Mouse (Mus musculus) frontal cortex, postnatal 14 days (tissue): ENCODE results near the gene Cdc6.
A peak's percentile ranks its signal among the peaks of the same experiment; 100 is the strongest.

Source experiments
- DNase-seq, 2 experiments: peaks; one replicate each; pipeline ENCODE4 v3.0.0; 2022; ENCODE audit warnings: low spot score in 2 of 2

Cdc6 gene

DNA sequence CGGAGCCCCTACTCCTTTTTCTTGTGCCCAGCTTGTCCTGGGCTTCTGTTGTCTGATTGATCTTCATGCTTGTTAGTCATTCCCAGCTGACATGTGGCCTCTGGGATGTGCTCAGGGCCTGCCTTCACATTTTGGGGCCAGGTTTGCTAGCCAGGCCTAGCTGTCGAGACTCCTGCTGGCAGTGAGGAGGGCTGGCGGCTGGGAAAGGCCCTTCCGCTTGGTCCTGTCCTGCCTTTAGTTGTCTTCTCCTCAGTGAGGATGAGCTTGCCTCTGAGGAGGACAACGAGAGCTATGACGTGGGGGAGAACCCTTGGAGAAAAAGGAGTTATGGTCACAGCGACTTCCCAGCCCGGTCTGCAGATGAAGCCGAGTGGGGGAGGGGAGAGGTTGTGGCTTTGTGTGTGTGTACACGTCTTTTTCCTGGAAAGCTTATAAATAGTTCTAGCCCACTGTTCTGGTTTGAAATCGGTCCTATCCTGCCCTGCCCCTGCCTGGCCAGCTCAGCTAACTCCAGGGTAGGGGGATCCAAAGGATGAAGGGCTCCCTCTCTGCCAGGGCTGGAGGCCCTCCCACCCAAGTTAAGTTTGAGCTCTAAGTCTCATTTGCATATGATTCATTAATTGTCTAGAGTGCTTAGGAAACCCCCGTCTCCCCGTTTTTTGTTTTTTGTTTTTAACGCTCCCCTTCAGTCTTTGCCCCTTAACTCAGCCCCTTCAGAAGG, 36.3 kb downstream of the Cdc6 start:
- DNase-seq, result no peak

DNA sequence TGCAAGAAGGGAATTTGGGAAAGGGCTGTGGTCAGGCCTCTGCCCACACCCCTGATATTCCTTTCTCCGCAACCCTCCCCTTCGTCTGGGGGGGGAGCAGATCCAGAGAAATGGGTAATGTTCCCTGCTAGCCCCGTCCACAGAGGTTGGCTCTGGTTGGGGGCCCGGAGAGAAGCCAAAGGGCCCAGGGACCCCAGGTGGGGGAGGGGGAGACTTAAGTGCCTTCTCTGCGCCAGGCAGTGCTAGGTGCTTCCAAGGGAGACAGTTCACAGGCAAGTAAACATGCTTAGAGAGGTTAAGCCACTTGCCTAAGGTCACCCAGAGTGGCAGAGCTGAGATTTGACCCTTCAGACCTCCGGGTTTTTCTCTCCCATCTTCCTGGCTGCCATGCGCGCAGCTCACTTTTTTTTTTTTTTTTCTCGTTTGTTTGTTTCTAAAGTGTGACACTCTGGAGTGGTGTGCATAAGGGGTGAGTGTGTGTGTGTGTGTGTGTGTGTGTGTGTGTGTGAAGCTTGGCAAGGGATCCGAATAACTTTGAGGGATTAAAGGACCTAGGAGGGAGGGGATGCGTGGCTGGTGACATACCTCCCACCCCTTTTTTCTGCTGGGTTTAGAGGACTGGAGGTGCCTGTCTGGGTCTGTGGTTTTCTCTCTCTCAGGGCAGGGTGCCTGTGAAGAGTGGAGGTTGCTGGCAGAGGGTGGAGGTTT, 37.5 kb downstream of the Cdc6 start:
- DNase-seq, result no peak

DNA sequence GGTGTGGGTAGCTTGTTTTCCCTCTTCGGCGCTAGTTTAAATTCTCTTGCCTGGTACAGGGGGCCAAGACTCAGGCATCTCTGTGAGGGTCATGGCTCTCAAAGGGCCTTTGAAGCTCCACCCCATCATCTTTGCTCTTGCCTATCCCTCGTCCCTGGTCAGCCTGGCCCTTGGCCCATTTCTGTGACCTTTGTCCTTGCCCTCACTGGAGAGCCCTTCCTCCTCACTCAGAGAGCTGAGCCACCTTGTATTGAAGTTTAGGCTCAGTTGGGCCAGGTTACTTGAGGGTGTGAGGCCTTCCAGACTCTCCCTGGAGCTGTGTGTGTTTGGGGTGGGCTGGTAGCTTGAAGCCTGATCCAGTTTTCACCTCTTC, 38.0 kb downstream of the Cdc6 start:
- no peak for DNase-seq

DNA sequence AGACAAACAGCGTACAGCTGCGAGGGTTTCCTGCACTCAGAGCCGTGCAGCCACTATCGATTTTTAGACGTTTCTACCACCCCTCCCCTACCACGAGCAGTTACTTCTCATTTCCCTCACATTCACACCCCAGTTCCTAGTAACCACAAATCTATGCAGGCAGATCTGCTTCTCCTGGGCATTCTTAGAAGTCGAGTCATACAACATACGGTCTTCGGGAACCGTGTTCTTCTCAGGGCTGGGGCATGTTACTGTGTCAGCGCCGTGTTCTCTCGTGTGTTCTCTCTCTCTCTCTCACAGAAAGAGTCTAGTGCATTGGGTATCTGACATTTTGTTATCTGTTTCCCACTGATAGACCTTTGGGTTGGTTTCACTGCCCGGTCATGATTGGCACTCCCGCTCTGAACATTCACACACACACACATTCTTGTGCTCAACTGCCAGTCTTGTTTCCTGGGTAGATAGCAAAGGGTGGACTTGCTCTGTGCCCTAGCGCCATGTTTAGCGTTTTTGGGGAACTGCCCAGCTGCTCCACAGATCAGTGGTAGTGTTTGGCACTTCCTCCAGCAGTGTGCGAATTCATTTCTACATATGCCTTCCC, 40.5 kb downstream of the Cdc6 start:
- DNase-seq, result no peak

DNA sequence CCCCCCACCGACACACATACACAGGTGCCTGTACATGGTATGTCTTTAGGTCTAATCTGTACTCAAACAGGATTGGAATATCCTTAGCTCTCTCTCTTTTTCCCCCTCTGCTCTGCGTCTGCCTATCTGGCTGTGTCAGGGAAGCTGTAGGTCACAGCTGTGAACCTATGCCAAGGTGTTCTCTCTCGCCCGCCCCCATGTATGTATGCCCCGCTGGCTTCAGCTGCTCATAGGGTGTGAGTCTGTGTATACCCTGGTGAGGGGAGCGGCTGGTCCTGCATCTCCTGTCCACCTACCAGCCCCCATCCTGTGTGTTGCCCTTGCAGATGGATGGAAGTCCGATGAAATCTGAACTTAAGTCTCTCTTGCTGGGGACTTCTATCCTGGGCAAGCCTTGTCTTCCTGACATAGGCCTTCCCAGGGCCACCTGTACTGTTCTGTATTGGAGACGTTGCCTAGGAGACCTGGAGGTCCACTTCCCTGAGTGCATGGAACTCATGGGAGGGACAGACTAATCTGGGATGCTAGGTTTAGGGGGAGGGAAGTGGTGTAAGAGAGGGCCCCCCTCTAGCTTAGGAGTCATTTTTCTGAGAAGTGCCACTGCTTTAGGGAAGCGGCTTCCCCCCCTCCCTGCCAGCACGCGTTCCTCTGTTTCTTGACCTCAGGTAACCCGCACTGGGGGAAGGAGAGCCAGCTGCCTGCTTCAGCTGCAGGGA, 41.8 kb downstream of the Cdc6 start:
- no peak for DNase-seq

DNA sequence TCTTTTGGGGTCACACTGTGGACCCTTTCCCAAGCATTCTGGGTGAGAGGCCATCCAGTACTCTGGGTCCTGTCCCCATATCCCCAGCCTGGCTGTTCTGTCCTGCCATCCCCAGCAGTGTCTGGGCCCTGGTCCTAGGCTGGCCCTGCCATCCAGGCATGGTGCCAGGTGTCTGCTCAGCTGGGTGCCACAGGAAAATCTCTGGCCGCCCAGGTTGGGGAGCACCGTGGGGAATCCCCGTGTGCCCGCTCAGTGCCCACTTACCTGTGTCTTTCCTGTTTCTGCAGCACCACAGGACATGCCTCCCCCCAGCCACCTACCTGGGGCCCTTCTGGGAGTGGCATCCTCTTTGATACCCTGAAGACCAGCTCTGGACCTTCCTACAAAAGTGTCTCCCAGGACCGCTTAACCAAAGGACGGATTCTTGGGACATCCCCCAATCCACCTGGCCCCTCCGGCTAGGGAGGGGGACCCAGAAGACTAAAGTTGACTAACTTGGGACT, 42.4 kb downstream of the Cdc6 start:
- no peak for DNase-seq

DNA sequence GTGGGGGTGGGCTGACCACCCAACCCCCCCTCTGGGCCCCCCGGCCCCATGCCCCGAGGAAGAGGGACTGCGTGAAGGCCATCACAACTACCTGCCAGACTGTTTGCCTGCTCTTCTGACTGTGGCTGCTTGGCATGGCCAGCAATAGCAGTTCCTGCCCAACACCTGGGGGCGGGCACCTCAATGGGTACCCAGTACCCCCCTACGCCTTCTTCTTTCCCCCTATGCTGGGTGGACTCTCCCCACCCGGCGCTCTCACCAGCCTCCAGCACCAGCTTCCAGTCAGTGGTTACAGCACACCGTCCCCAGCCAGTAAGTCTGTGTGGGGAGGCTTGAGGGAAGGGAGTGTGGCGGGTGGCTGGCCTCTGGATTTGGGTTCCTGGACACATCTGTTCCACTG, 42.9 kb downstream of the Cdc6 start:
- no peak for DNase-seq

DNA sequence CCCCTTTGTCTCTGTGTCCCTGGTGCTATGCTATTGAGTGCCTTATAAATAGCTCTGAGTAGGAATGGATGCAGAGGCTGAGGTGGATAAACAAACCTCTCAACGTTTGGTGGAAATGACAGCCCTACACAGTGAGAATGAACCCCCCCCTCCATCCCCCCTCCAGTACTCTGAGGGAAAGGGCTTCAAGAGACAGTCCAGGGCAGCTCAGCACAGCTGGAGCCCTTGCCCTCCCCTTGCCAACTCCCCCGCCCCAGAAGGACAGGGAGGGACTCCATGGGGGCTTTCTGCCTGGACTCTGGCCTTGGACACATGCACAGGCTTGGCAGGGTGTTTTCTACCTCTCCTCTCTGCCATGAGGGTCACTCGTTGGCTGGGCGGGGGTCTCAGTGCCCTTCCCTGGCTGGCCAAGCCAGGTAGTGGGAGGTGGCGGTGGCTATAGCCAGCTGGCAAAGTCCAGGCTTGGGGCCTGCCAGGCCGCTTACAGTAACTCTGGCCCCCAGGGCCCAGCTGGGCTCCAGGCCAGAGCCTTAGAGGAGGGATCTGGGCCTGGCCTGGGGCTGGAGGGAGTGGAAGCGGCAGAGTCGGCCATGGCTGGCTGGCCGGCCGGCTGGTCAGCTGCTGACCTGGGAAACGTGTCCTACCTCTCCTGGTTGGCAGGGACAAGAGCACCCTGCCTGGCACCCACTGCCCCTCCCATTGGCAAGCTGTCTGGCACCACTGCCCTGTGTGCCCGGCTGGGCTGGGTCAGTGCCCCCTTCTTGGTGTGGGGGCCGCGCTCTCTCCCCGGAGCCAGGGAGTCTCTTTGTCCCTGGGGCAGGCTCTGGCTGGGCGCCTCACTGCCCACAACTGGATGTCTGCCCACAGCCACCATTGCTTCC, 43.7 kb downstream of the Cdc6 start:
- peak in 1 of 2 experiments; percentile 62 for DNase-seq

DNA sequence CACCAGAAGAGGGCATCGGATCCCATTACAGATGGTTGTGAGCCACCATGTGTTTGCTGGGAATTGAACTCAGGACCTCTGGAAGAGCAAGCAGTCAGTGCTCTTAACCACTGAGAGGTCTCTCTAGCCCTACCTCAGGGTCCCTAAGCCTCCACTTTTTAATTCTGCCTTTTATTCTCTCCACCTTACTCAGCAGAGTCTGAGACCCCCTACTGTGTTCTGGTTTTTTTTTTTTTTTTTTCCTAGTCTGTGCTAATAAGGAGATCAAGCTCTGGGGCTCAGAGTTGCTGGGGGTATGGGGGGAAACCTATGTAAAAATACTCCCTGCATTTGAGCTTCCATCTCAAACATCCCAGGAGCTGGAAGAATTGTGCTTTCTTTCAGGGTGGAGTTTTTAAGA, 44.5 kb downstream of the Cdc6 start:
- no peak for DNase-seq

DNA sequence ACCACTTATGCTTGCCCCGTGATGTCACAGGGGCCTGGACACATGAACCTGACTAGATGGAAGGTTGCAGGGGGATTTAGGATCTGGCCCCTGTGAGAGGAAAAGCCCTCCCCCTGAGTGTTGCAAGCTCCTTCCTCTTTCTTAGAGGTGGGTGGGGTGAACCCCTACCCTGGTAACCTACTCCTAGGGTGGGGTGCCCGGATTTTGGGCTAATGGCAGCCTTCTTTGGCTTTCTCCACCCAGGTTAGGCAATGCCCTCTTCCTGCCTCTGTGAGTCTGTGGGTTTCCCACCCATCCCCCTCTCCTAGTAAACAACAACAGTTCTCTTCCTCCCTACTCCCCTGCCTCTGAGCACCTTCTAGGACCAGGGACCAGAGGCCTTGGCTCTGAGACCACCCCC, 45.1 kb downstream of the Cdc6 start:
- no peak for DNase-seq

DNA sequence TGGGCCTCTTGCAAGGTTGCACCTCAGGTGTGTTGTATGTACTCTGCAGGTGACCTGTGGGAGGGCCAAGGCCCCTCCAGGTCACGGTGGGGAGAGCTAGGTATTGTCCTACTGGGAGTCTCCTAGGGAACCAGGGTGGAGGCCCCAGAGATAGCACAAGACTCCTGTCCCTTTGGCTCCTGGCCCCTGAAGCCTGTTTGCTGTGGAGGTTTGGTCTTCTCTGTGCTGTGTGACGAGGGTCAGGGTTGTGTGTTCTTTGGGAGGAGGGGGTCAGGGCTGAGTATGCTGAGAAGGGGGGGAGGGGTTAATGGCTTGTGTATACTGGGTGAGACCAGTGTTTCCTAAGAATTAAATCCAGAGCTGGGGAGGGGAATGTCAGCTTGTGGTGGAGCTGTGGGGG, 45.8 kb downstream of the Cdc6 start:
- no peak for DNase-seq

DNA sequence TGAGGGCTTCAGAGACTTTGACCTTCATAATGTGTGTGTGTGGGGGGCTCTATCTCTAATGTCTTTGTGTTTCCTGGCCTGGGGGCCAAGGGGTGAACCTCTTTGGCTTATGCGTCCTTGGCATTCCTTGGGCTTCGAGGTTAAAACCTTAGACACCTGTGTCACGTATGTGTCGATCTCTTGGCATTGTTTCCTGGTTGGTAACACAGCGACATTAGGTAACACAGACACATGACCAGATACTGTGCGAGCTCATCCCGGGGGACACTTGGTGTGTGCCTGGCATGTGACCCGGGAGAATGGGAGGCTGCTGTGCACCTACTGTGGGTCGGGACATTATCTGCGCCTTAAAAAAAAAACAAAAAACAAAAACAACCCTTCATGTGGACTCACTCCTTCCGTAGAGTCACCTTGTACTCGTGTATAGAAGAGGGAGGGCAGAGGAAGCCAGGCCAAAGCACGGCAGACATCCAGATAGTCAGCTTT, 46.3 kb downstream of the Cdc6 start:
- DNase-seq, result no peak

DNA sequence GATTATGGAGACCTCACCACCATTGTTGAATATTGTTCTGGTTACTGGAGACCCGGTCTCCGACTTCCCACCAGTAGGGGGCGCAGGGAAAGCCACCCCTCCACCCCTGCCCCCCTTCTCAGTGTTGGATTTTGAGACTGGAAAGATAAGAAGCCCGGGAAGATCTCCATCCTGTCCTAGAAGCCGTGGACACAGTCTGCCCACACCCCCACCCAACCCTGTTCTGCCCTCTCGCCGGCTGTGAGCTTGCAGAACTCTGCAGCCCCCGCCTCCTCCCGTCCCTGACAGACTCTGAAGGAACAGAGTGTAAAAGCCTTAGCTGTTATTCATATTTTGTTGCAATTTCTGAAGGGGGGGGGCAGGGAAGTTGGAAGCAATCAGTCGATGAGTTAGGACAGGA, 46.8 kb downstream of the Cdc6 start:
- no peak for DNase-seq

DNA sequence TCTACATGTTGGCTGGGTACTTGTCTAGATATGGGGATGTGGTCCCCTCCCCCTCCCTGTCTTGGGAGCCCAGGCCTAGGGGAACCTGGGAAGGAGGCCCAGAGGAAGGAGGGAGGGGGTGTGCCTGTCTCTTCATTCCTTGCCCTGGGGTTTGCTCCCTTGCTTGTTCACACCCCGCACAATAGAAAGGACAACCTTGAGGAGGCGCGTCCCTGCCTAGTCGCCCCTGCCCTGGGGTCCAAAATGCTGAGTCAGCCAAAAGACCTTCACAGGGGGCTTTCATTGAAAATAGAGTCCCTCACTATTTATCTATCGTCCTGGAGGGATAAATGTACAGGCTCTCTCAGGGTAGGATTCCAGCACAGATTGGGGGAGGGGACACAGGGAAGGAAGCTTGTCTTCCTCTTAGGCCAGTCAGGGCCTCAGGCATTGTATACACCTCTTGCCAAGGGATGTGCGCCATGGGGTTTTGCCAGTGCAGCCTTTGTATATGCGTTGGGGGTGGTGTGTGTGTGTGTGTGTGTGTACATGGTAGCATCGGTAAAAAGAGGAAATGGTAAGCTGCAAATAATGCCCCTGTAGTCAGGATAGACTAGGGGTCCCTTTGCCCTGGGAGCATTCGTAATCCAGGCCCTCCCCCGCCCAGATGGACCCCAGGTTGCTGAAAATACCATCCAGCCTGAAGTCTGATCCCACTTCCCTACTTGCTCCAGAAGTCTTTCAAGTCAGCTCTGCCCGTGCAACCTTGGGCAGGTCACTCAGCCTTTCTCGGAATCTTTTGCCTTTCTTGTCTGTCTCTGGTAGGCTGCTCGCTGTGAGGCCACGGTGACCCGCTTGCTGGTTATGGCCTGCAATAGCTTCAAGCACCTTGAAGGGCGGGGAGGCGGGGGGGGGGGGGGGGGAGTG, 47.5 kb downstream of the Cdc6 start:
- no peak for DNase-seq

DNA sequence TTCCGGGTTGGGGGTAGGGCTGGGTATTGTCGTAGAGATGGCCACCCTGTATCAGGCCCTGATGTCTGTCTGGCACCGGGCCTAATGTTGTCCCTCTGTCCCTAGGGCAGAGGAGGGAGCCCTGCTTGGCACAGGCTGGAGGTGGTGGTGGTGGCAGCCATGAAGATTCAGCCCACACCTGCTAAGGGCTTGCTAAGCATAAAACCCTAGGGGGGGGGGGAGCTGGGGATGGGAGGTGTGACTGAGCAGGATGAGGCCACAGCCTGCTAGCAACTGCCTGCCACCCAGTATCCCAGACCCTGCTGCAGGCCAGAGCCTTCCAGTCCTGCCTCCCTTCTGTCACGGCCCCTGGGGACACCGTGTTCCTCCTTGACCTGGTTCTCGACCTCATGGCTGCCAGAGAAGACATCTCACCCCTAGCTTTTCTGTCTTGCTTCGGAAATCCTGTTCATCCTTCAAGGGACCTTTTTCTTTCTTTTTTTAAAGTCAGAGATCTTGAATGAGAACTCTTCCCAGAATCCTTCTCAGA, 48.2 kb downstream of the Cdc6 start:
- DNase-seq, result no peak

DNA sequence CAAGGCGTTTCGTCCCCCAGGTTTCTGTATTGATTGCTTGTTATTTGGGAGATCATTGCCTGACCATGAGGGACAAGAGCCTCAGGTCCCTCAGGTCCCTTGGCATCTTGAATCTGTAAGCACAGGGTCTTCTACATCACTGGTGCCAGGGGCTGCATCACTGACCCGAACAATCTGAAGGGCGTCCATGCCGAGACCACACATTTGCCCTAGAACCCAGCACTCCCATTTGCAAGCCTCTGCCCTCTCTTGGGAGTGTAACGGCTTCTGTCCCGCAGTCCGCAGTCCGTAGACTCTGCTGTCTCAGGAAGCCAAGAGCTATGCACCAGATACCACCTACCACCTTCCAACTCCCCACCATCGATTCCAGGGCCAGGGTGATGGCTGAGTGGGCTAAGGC, 48.7 kb downstream of the Cdc6 start:
- DNase-seq, result no peak

DNA sequence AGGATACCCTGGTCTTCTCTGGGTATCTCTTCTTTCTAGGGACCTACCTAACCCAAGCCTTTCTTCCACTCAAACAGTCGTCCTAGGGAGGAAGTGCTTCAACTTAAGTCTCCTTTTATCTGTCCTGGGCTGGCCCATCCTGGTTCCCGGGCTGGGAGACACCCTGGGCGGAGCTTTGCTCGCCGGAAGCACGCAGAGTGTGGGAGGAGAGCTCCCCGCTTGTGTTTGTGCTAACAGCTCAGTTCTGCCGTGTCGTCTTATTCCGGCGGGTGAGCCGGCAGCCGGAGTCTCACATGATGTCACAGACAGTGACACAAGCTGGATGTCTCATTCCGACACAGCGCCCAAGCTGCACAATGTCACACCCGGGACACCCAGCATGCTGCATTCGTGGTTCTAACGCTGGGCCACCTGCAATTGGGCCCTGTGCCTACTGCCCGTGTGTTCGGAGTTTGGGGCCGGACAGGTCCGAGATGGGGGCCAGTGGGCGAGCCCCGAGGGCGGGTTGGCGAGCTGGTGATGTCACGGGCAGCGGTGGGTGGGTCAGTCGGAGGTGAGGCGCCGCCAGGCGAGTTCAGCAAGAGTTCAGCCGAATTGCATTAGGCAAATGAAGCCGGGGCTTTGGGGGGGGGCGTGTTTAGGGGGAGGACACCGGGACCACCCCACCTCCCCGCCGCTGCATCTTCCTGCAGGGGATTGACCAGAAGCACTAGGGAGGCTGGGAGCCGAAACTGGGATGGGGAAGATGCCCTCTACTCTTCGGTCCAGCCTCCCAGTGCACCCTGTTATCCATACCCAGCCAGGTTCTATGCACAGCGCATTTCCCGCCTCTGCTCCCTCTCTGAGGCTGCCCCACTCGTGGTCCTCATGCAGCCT, 52.1 kb downstream of the Cdc6 start:
- peak in 1 of 2 experiments; percentile 62 for DNase-seq

DNA sequence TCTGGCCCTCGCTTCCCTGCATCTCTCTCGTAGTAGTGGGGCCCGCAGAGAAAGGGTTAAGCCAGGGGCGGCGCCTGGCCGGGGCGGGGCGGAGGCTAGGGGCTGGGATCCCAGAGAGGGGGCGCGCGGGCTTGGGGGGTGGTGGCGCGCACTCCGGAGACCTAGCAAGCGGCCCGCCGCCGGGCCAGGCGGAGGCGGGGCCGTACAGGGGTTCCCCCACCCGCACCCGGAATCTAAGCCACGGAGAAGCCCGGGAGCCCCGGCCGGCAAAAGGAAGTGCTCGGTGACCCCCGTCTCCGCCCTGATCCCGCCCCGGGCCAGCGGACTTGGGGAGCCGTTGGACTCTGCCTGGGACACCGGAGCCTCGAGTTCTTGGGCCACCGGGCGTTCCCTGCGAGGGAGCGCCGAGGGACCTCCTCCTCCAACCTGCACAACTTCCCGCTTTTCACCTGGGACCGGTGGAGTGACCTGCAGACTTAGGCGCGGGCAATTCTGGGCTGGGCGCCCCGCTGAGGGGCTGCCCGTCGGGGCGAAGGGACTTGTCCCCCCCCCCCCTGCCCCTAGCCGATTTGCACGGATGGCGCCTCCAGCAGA, 52.8 kb downstream of the Cdc6 start:
- no peak for DNase-seq
